Comparison of ENCODE assay signal across 7 mouse cellular contexts in the genomic region with DNA sequence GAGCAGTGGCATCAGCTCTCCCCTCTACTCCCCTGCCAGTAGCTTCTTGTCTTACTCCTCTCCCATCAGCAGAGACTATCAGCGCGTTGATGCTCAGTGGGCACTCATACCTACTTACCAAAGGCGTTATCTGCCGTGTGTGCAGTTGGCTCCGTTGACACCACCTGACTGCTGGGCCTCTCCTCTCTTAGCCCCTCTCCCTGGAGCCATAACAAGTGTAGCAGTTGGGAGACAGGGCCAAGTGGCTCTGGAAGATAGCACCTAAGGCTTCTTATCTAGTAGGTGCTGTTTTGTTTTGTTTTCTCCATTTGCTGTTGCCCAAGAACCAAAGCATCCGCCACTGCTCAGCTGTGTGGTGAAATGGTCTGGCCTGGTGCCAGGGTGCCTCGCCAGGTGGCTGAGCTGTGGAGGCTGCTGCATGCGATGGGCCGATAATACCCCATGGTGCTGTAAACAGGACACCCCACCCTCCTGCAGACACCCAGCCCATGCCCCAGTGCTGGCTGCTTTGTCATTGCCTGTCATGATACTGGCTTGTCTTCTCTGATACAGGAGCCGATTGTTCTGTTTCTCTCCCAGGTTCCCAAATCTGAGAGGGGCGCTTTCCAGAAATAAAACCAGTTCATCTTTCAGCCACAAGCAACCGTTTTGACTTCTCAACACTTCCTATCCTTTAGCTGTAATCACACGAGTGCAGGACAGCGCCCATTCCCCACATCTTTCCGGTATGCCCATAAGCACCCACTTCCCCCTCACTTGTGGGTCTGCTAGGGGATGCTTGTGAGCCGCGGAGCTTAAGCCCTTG. TPM values are rescaled to one million over a fixed set of nuclear protein-coding genes. Genes with fewer than 3 reads are reported as not detected.
DNase-seq lines count a peak whose midpoint lies in the region; ATAC-seq and TF ChIP-seq lines count a peak whose summit lies in the region.

No protein-coding gene starts in this region.

- no peak overlapping the region for H3K4me2 ChIP-seq in neural tube, embryonic 12.5 days (replicated peaks)
- no peak overlapping the region for H3K4me2 ChIP-seq in stomach, postnatal 0 days (replicated peaks; ENCODE audit: low read depth)

- no peaks in the 10 kb centered on the region for H3K4me1 ChIP-seq in neural tube, embryonic 12.5 days
- H3K4me1 ChIP-seq in kidney, adult 2 months (ENCODE audit: control insufficient read depth, insufficient read depth, low read length): no peaks in the 10 kb centered on the region; the same call in 1 of the 2 replicates
- no peaks in the 10 kb centered on the region; the same call in 1 of the 2 replicates for H3K4me1 ChIP-seq in stomach, postnatal 0 days (replicated peaks; ENCODE audit: control insufficient read depth, insufficient read depth)

- no peak for TF ChIP-seq CTCF in gastrocnemius, adult 2 months (IDR thresholded peaks at IDR 0.05)
- no peak for TF ChIP-seq CTCF in kidney, adult 2 months (conservative IDR thresholded peaks at IDR 0.05; ENCODE audit: insufficient read depth, insufficient read length, low read depth, low read length)
- TF ChIP-seq CTCF in stomach, postnatal 0 days (IDR thresholded peaks at IDR 0.05; ENCODE audit: low read depth): no peak

- intact Hi-C loops in gastrocnemius, adult 2 months (cut with DNase I): no loop called here

- no peak overlapping the region for H3K4me3 ChIP-seq in neural tube, embryonic 12.5 days
- H3K4me3 ChIP-seq in gastrocnemius, adult 2 months: no peak overlapping the region
- H3K4me3 ChIP-seq in kidney, adult 2 months (ENCODE audit: insufficient read depth, low read depth, low read length): no peak overlapping the region
- no peak overlapping the region for H3K4me3 ChIP-seq in stomach, postnatal 0 days (ENCODE audit: low read depth, low read length)

- H3K36me3 ChIP-seq in neural tube, embryonic 12.5 days: no peaks in the 10 kb centered on the region
- H3K36me3 ChIP-seq in kidney, adult 2 months (ENCODE audit: control insufficient read depth, insufficient read depth, low read length): no peaks in the 10 kb centered on the region
- no peaks in the 10 kb centered on the region for H3K36me3 ChIP-seq in stomach, postnatal 0 days (ENCODE audit: control insufficient read depth, insufficient read depth, low read length)

- 81% methylated on average over 17 of the region's 17 CpGs for WGBS in neural tube, embryonic 12.5 days
- WGBS in kidney, adult 2 months: 81% methylated on average over 17 of the region's 17 CpGs
- WGBS in stomach, postnatal 0 days: 74% methylated on average over 17 of the region's 17 CpGs

- peak; percentile 48; the same call in 1 of the 2 replicates for ATAC-seq in neural tube, embryonic 12.5 days (ENCODE audit: low FRiP score, low read depth)
- ATAC-seq in stomach, postnatal 0 days (ENCODE audit: low FRiP score, low TSS enrichment): peak; percentile 58; the same call in 1 of the 2 replicates

- no peaks in the 10 kb centered on the region for H3K9me3 ChIP-seq in neural tube, embryonic 12.5 days
- no peaks in the 10 kb centered on the region for H3K9me3 ChIP-seq in stomach, postnatal 0 days (ENCODE audit: control insufficient read depth, low read length)

- no peak for TF ChIP-seq POLR2A in kidney, adult 2 months (IDR thresholded peaks at IDR 0.05; ENCODE audit: low read depth, low read length)

- H3K27ac ChIP-seq in neural tube, embryonic 12.5 days: no peak overlapping the region
- peak overlapping the region; percentile 46 for H3K27ac ChIP-seq in gastrocnemius, adult 2 months
- no peak overlapping the region for H3K27ac ChIP-seq in kidney, adult 2 months (ENCODE audit: insufficient read depth, low read depth, low read length)
- H3K27ac ChIP-seq in stomach, postnatal 0 days (replicated peaks): 0 out of 2 replicates have a peak overlapping the region, but pooled peaks have one; percentile 8

- no peak for DNase-seq in neural tube, embryonic 10.5 days (ENCODE audit: extremely low spot score, low spot score)
- peak; percentile 86 for DNase-seq in adrenal gland, postnatal 14 days
- peak; percentile 81 for DNase-seq in gastrocnemius, adult 2 months
- peak; percentile 48 for DNase-seq in kidney, adult 2 months
- peak; percentile 81 to 87 for DNase-seq in lung, postnatal 4 days
- peak; percentile 38 for DNase-seq in stomach, postnatal 0 days (ENCODE audit: low spot score)

- H3K27me3 ChIP-seq in neural tube, embryonic 12.5 days (replicated peaks): no peaks in the 10 kb centered on the region
- no peaks in the 10 kb centered on the region for H3K27me3 ChIP-seq in kidney, adult 2 months (replicated peaks; ENCODE audit: control insufficient read depth, insufficient read depth, low read length)
- no peaks in the 10 kb centered on the region for H3K27me3 ChIP-seq in stomach, postnatal 0 days (ENCODE audit: control insufficient read depth, insufficient read depth, low read length)

- H3K9ac ChIP-seq in neural tube, embryonic 12.5 days: no peak overlapping the region
- H3K9ac ChIP-seq in stomach, postnatal 0 days (ENCODE audit: low read length): no peak overlapping the region

- no peak for TF ChIP-seq EP300 in stomach, postnatal 0 days (optimal IDR thresholded peaks at IDR 0.05)

RNA-seq across cellular contexts. Expression of gene Fam117a, which starts 19.9 kb away (rescaled TPM):
- polyA plus RNA-seq in neural tube, embryonic 12.5 days (2016; fragmentation: Nextera tagmentation; extraction: Ambion mirVana): 8.7 and 9.4 TPM in 2 replicates
- 20.2 and 21.4 TPM in 2 replicates for total RNA-seq in adrenal gland, postnatal 14 days (2021)
- 1 to 10 TPM; 1.5 to 2.1 TPM for total RNA-seq in gastrocnemius, adult 2 months (2021)
- 20.8 and 22.7 TPM in 2 replicates for polyA plus RNA-seq in kidney, adult 2 months (2012; rRNA removed)
- polyA plus RNA-seq in stomach, postnatal 0 days (2015; fragmentation: Nextera tagmentation; extraction: Ambion mirVana): 5.7 and 6.7 TPM in 2 replicates

RNA-seq across cellular contexts. Expression of gene Slc35b1, which starts 27.8 kb away (rescaled TPM):
- polyA plus RNA-seq in neural tube, embryonic 12.5 days (2016; fragmentation: Nextera tagmentation; extraction: Ambion mirVana): 127 and 129 TPM in 2 replicates
- 51.0 and 62.2 TPM in 2 replicates for total RNA-seq in adrenal gland, postnatal 14 days (2021)
- 10 to 100 TPM; 42.4 to 49.5 TPM for total RNA-seq in gastrocnemius, adult 2 months (2021)
- 63.6 and 70.6 TPM in 2 replicates for polyA plus RNA-seq in kidney, adult 2 months (2012; rRNA removed)
- 106 and 110 TPM in 2 replicates for polyA plus RNA-seq in stomach, postnatal 0 days (2015; fragmentation: Nextera tagmentation; extraction: Ambion mirVana)

RNA-seq across cellular contexts. Expression of gene Kat7, which starts 46.6 kb away (rescaled TPM):
- 69.8 and 72.4 TPM in 2 replicates for polyA plus RNA-seq in neural tube, embryonic 12.5 days (2016; fragmentation: Nextera tagmentation; extraction: Ambion mirVana)
- total RNA-seq in adrenal gland, postnatal 14 days (2021): 48.5 and 50.7 TPM in 2 replicates
- 10 to 100 TPM; 21.5 to 23.9 TPM for total RNA-seq in gastrocnemius, adult 2 months (2021)
- 27.3 and 30.0 TPM in 2 replicates for polyA plus RNA-seq in kidney, adult 2 months (2012; rRNA removed)
- 25.0 and 27.2 TPM in 2 replicates for polyA plus RNA-seq in stomach, postnatal 0 days (2015; fragmentation: Nextera tagmentation; extraction: Ambion mirVana)

RNA-seq across cellular contexts. Expression of gene Spop, which starts 57.2 kb away (rescaled TPM):
- 202 and 207 TPM in 2 replicates for polyA plus RNA-seq in neural tube, embryonic 12.5 days (2016; fragmentation: Nextera tagmentation; extraction: Ambion mirVana)
- 110 and 123 TPM in 2 replicates for total RNA-seq in adrenal gland, postnatal 14 days (2021)
- 100 to 1,000 TPM; 190 to 208 TPM for total RNA-seq in gastrocnemius, adult 2 months (2021)
- 43.0 and 66.4 TPM in 2 replicates for polyA plus RNA-seq in kidney, adult 2 months (2012; rRNA removed)
- polyA plus RNA-seq in stomach, postnatal 0 days (2015; fragmentation: Nextera tagmentation; extraction: Ambion mirVana): 92.4 and 96.0 TPM in 2 replicates

Comparison
In these comparisons a context has a peak if more than half of its experiments do, and no peak if none do; other contexts are left out.
1. H3K27ac ChIP-seq: peak in gastrocnemius, adult 2 months (single experiment) and stomach, postnatal 0 days (single experiment); none in neural tube, embryonic 12.5 days (single experiment) and kidney, adult 2 months (single experiment).